Mouse (Mus musculus): ENCODE measurements around the gene Hist2h2ac. TPM values are rescaled to one million over a fixed set of nuclear protein-coding genes. Genes with fewer than 3 reads are reported as not detected.
"Not testable (repeated sequence)": the region's sequence is repeated elsewhere in the genome, so short reads cannot be mapped to it uniquely, and the experiment has no call there.

The Hist2h2ac gene
- polyA plus RNA-seq, 1 experiment: 4.3 TPM

GRCm38 (mm10) chr3:96243921-96244572, 23.4 kb upstream of the Hist2h2ac start:
- Histone ChIP-seq H3K27me3 (ENCODE audit: control insufficient read depth, insufficient read depth, low read length, poor library complexity, severe bottlenecking) (no peaks in the 10 kb centered on the region), H3K4me3 (ENCODE audit: low read depth, low read length) (peak overlapping the region; percentile 99), H3K27ac (ENCODE audit: insufficient read depth, low read length) (peak overlapping the region; percentile 8), H3K9me3 (replicated peaks; ENCODE audit: control insufficient read depth, insufficient read depth, low read length, poor library complexity, severe bottlenecking) (no peaks in the 10 kb centered on the region), H3K36me3 (ENCODE audit: control insufficient read depth, insufficient read depth, low read length, poor library complexity, severe bottlenecking) (peaks cover 7% of the 10 kb centered on the region; the same call in 1 of the 2 replicates), H3K4me1 (ENCODE audit: control insufficient read depth, insufficient read depth, low read length) (no peaks in the 10 kb centered on the region), H3K9ac (ENCODE audit: low read depth, poor library complexity, severe bottlenecking) (peak overlapping the region; percentile 70)
- TF ChIP-seq CTCF (IDR thresholded peaks at IDR 0.05; ENCODE audit: low read depth, low read length) (no peak), POLR2A (IDR thresholded peaks at IDR 0.05; ENCODE audit: insufficient read depth, low read length) (no peak), EP300 (IDR thresholded peaks at IDR 0.05; ENCODE audit: insufficient read depth, low read depth, low read length) (no peak)

- Histone ChIP-seq H3K27ac (ENCODE audit: insufficient read depth, low read length) (0 out of 2 replicates have a peak overlapping the region, but pooled peaks have one; percentile 67), H3K4me3 (ENCODE audit: low read depth, low read length) (peak overlapping the region; percentile 35), H3K36me3 (ENCODE audit: control insufficient read depth, insufficient read depth, low read length, poor library complexity, severe bottlenecking) (peaks cover 2% of the 10 kb centered on the region; the same call in 1 of the 2 replicates), H3K4me1 (ENCODE audit: control insufficient read depth, insufficient read depth, low read length) (no peaks in the 10 kb centered on the region), H3K9me3 (replicated peaks; ENCODE audit: control insufficient read depth, insufficient read depth, low read length, poor library complexity, severe bottlenecking) (no peaks in the 10 kb centered on the region), H3K27me3 (ENCODE audit: control insufficient read depth, insufficient read depth, low read length, poor library complexity, severe bottlenecking) (no peaks in the 10 kb centered on the region), H3K9ac (ENCODE audit: low read depth, poor library complexity, severe bottlenecking) (peak overlapping the region; percentile 94)
- no peak for TF ChIP-seq POLR2A (IDR thresholded peaks at IDR 0.05; ENCODE audit: insufficient read depth, low read length)
- TF ChIP-seq CTCF (IDR thresholded peaks at IDR 0.05; ENCODE audit: low read depth, low read length): no peak
- TF ChIP-seq EP300 (IDR thresholded peaks at IDR 0.05; ENCODE audit: insufficient read depth, low read depth, low read length): no peak
Measured at GRCm38 (mm10) chr3:96240799-96241197, 20.1 kb upstream of the Hist2h2ac start.

GRCm38 (mm10) chr3:96239949-96240798, 19.5 kb upstream of the Hist2h2ac start, which contains the start of gene Hist2h2aa2:
TSS of gene Hist2h2aa2 (minus strand) at chr3:96240276.
- not testable (repeated sequence) for H3K27me3 ChIP-seq (ENCODE audit: control insufficient read depth, insufficient read depth, low read length, poor library complexity, severe bottlenecking); H3K4me1 ChIP-seq (ENCODE audit: control insufficient read depth, insufficient read depth, low read length); H3K9me3 ChIP-seq (replicated peaks; ENCODE audit: control insufficient read depth, insufficient read depth, low read length, poor library complexity, severe bottlenecking); H3K36me3 ChIP-seq (ENCODE audit: control insufficient read depth, insufficient read depth, low read length, poor library complexity, severe bottlenecking)
- Histone ChIP-seq H3K4me3 (ENCODE audit: low read depth, low read length) (peak within 1 kb of the TSS; percentile 85), H3K9ac (ENCODE audit: low read depth, poor library complexity, severe bottlenecking) (peak within 1 kb of the TSS; percentile 94), H3K27ac (ENCODE audit: insufficient read depth, low read length) (peak within 1 kb of the TSS; percentile 89)

- H3K27me3 ChIP-seq (ENCODE audit: control insufficient read depth, insufficient read depth, low read length, poor library complexity, severe bottlenecking); H3K36me3 ChIP-seq (ENCODE audit: control insufficient read depth, insufficient read depth, low read length, poor library complexity, severe bottlenecking); H3K4me1 ChIP-seq (ENCODE audit: control insufficient read depth, insufficient read depth, low read length); H3K9me3 ChIP-seq (replicated peaks; ENCODE audit: control insufficient read depth, insufficient read depth, low read length, poor library complexity, severe bottlenecking): not testable (repeated sequence)
- H3K9ac ChIP-seq (ENCODE audit: low read depth, poor library complexity, severe bottlenecking): peak within 1 kb of the TSS; percentile 100
- peak within 1 kb of the TSS; percentile 96 for H3K27ac ChIP-seq (ENCODE audit: insufficient read depth, low read length)
- peak within 1 kb of the TSS; percentile 93 for H3K4me3 ChIP-seq (ENCODE audit: low read depth, low read length)
Measured at GRCm38 (mm10) chr3:96238954-96239793, 18.5 kb upstream of the Hist2h2ac start, which contains the start of gene Hist2h3c2. TSS of gene Hist2h3c2 (minus strand) at chr3:96239127.

- Histone ChIP-seq H3K27me3 (ENCODE audit: control insufficient read depth, insufficient read depth, low read length, poor library complexity, severe bottlenecking) (no peaks in the 10 kb centered on the region), H3K9ac (ENCODE audit: low read depth, poor library complexity, severe bottlenecking) (peak overlapping the region; percentile 100), H3K9me3 (replicated peaks; ENCODE audit: control insufficient read depth, insufficient read depth, low read length, poor library complexity, severe bottlenecking) (no peaks in the 10 kb centered on the region), H3K27ac (ENCODE audit: insufficient read depth, low read length) (peak overlapping the region; percentile 96), H3K36me3 (ENCODE audit: control insufficient read depth, insufficient read depth, low read length, poor library complexity, severe bottlenecking) (peaks cover 2% of the 10 kb centered on the region; the same call in 1 of the 2 replicates), H3K4me1 (ENCODE audit: control insufficient read depth, insufficient read depth, low read length) (no peaks in the 10 kb centered on the region), H3K4me3 (ENCODE audit: low read depth, low read length) (peak overlapping the region; percentile 93)
- TF ChIP-seq EP300 (IDR thresholded peaks at IDR 0.05; ENCODE audit: insufficient read depth, low read depth, low read length) (no peak), POLR2A (IDR thresholded peaks at IDR 0.05; ENCODE audit: insufficient read depth, low read length) (peak; percentile 61)
Measured at GRCm38 (mm10) chr3:96237904-96238511, 17.3 kb upstream of the Hist2h2ac start.

All from ES-Bruce4 (cell line).